Mouse (Mus musculus): ENCODE measurements at regions not wholly inside any gene's neighbourhood (a gene's known extent, or its start where the extent isn't known, plus 50 kb on each side); places are given as distances from the start of the nearest gene placed in this dataset.

GRCm38 (mm10) chr13:44381721-44382450 lies 347.4 kb upstream of the Jarid2 start:
- TF ChIP-seq CTCF (IDR thresholded peaks at IDR 0.05; ENCODE audit: control insufficient read depth, insufficient read depth, low read length) (no peak), POLR2A (IDR thresholded peaks at IDR 0.05; ENCODE audit: borderline replicate concordance, control insufficient read depth, low read depth, low read length) (no peak)

Measured in bone marrow, adult 2 months (tissue).